Mouse (Mus musculus) hindbrain, postnatal 0 days (tissue): Measurements from ENCODE around the gene Hivep2. TPM values are rescaled to one million over a fixed set of nuclear protein-coding genes. Genes with fewer than 3 reads are reported as not detected.
A peak's percentile ranks its signal among the peaks of the same experiment; 100 is the strongest.

Experiments used
- ATAC-seq: fragments of 200-750 bp; cut with Nextera tagmentation; 2 replicates; pipeline ENCODE4 v1.8.0; 2017; ENCODE audit warnings: mild to moderate bottlenecking, moderate TSS enrichment, moderate library complexity
- DNase-seq: peaks from one replicate; pipeline ENCODE4 v3.0.0-alpha.2; 2015; ENCODE audit warnings: low spot score
- H3K27ac ChIP-seq: fragments of 300-500 bp; sonication (generic); 2 replicates; pipeline ENCODE4 v1.5.1; 2014; ENCODE audit warnings: mild to moderate bottlenecking
- H3K27me3 ChIP-seq: fragments of 300-500 bp; sonication (generic); 2 replicates; pipeline ENCODE4 v1.6.1; 2014; ENCODE audit warnings: low read length, mixed read lengths; ENCODE audit not compliant: insufficient read depth
- H3K36me3 ChIP-seq: fragments of 300-500 bp; sonication (generic); 2 replicates; pipeline ENCODE4 v1.6.1; 2014; ENCODE audit warnings: low read length, mixed read lengths; ENCODE audit not compliant: insufficient read depth
- H3K4me1 ChIP-seq: fragments of 300-500 bp; sonication (generic); 2 replicates; pipeline ENCODE4 v1.6.1; 2014; ENCODE audit warnings: antibody characterized with exemption, low read length, mixed read lengths; ENCODE audit not compliant: insufficient read depth
- H3K4me2 ChIP-seq: fragments of 300-500 bp; sonication (generic); 2 replicates; pipeline ENCODE4 v1.6.1; 2014; ENCODE audit warnings: low read depth, mild to moderate bottlenecking, low read length, moderate library complexity, mixed read lengths
- H3K4me3 ChIP-seq: fragments of 300-500 bp; sonication (generic); 2 replicates; pipeline ENCODE4 v1.5.1; 2014; ENCODE audit warnings: low read length
- H3K9ac ChIP-seq: fragments of 300-500 bp; sonication (generic); replicated peaks from 2 replicates; pipeline ENCODE4 v1.6.1; 2014; ENCODE audit warnings: mild to moderate bottlenecking, low read length, moderate library complexity, mixed read lengths
- H3K9me3 ChIP-seq: fragments of 300-500 bp; sonication (generic); 2 replicates; pipeline ENCODE4 v1.6.1; 2016; ENCODE audit warnings: low read length, mixed read lengths
- CTCF ChIP-seq: IDR thresholded peaks from 2 replicates; pipeline ENCODE4 v1.5.1; 2016; ENCODE audit warnings: antibody characterized with exemption, control low read depth, low read depth
- WGBS: fragments of 180-500 bp; shearing (Covaris S2); extraction: QIAGEN DNeasy Blood & Tissue Kit; methylation state at CpG from one replicate; pipeline ENCODE4 v1.1.7; 2014; 5-methylcytosine and 5-hydroxymethylcytosine counted together
- polyA plus RNA-seq: library from polyadenylated mRNA; unstranded; fragments of >200 nt; fragmentation: Nextera tagmentation; extraction: Ambion mirVana; gene quantifications from 2 replicates; pipeline ENCODE4 v1.2.1, GENCODE M21; 2015
- total RNA-seq: library from RNA; depleted of rRNA; stranded (reverse); fragments of >200 nt; gene quantifications from 2 replicates; pipeline ENCODE4 v1.2.3, GENCODE M21; 2014

Hivep2 gene
- total and polyA plus RNA-seq, 2 experiments from 2014 or later, result 13.6 to 43.5 TPM

DNA sequence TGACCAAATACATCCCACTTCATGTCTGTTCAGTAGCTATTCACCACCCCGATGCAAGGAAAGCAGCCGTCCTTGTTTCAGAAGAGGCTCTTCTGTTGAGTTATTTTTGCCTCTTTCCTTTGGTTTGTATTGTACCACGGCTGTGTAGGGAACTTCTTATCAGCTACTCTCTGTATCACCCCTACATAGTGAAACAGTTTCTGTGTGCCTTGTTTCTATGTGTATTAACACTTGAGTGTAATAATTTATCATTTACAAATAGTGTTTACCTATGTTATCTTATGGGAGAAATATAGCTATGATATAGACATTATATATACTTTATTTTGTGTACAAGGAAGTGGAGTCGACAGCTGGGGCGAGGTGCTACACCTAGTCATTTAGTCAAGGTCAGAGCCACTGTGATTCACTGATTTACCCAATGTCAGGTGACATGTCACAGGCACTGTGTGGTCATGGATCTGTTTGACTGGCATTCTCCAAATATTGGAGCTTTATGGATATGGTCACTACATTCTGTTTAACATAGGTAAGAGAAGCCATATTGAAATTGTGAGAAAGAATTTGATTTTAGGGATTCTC lies 104.7 kb downstream of the Hivep2 start:
- H3K4me2 ChIP-seq, result no peak overlapping the region
- no peak overlapping the region for H3K9ac ChIP-seq
- TF ChIP-seq CTCF, result no peak
- no peaks in the 10 kb centered on the region for H3K36me3 ChIP-seq
- H3K27ac ChIP-seq, result no peak overlapping the region
- H3K27me3 ChIP-seq, result no peaks in the 10 kb centered on the region
- no peak overlapping the region for H3K4me3 ChIP-seq
- DNase-seq, result no peak
- ATAC-seq, result no peak
- no peaks in the 10 kb centered on the region for H3K4me1 ChIP-seq
- WGBS, result 88% methylated on average over 5 of the region's 5 CpGs
- H3K9me3 ChIP-seq, result no peaks in the 10 kb centered on the region

DNA sequence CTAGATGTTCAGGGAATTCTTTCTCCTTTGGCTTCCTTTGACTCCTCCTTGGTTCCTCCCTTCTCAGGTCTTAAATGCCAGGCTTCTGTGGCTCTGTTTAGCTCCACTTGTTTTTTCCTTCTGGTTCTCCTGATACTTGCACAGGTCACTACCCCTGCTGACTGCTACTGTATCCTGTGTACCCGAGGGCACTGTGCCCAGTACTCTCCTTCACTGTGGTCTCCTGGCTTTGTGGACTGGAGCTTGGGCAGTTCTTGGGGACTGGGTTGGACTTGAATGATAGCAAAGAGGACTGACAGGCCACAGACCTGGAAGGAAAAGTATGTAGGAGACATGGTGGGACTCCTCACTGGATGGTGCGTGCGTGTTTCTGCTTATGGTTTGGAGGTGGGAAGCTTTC lies 106.6 kb downstream of the Hivep2 start:
- ATAC-seq, result no peak
- TF ChIP-seq CTCF, result no peak
- Histone ChIP-seq H3K27ac (no peak overlapping the region), H3K36me3 (no peaks in the 10 kb centered on the region), H3K9me3 (no peaks in the 10 kb centered on the region), H3K4me2 (no peak overlapping the region), H3K27me3 (no peaks in the 10 kb centered on the region), H3K4me3 (no peak overlapping the region), H3K9ac (no peak overlapping the region), H3K4me1 (no peaks in the 10 kb centered on the region)
- no peak for DNase-seq
- WGBS, result 88% methylated on average over 3 of the region's 3 CpGs

DNA sequence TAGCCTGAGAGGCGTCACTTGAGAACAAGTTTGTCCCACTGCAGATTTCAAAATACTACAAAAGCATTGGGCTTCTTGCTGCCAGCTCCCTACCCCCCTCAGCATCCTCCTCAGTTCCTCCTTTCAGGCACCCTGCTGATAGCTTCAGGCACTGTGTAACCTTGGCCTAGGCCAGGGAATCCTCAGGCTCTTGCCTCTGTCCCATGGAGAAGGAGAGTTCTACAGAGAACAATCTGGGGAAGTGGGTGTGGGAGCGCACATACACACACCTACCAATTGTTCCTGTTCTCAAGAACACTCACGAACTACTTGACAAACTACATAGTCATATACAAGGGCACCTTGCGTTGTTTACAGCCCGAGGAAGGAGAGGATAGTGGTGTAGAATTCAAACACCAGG lies 109.9 kb downstream of the Hivep2 start:
- Histone ChIP-seq H3K4me3 (no peak overlapping the region), H3K4me2 (no peak overlapping the region), H3K27ac (no peak overlapping the region), H3K4me1 (no peaks in the 10 kb centered on the region), H3K9ac (no peak overlapping the region), H3K9me3 (no peaks in the 10 kb centered on the region), H3K36me3 (no peaks in the 10 kb centered on the region), H3K27me3 (no peaks in the 10 kb centered on the region)
- no peak for TF ChIP-seq CTCF
- ATAC-seq, result no peak
- WGBS, result 85% methylated on average over 5 of the region's 5 CpGs
- DNase-seq, result no peak

- H3K36me3 ChIP-seq, result no peaks in the 10 kb centered on the region
- WGBS, result 48% methylated on average over 9 of the region's 9 CpGs
- ATAC-seq (peak; percentile 46; the same call in 1 of the 2 replicates), DNase-seq (peak; percentile 34)
- no peak overlapping the region for H3K4me3 ChIP-seq
- H3K27ac ChIP-seq, result no peak overlapping the region
- no peaks in the 10 kb centered on the region for H3K4me1 ChIP-seq
- no peak overlapping the region for H3K4me2 ChIP-seq
- no peaks in the 10 kb centered on the region for H3K9me3 ChIP-seq
- no peak for TF ChIP-seq CTCF
- no peaks in the 10 kb centered on the region for H3K27me3 ChIP-seq
- no peak overlapping the region for H3K9ac ChIP-seq
Observed at GRCm38 (mm10) chr10:14076880-14077279, 111.0 kb downstream of the Hivep2 start.

DNA sequence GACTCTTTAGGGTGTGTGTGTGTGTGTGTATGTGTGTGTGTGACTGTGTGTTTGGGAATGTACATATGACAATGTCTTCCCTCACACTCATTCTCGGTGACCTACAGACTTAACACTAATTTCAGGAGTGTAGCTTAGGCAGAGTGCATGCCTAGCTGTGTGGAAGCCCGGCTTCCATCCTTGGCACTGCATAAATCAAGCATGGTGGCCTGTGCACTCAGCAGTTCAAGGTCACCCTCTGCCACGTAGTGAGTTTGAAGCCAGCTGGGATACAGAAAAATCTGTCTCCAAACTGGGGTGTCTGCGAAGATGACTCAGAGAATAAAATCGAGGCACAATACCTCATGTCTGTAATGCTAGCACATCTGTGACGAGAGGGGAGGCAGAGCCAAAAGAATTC lies 115.0 kb downstream of the Hivep2 start:
- Histone ChIP-seq H3K4me1 (no peaks in the 10 kb centered on the region), H3K36me3 (no peaks in the 10 kb centered on the region), H3K9ac (no peak overlapping the region), H3K9me3 (no peaks in the 10 kb centered on the region), H3K27ac (no peak overlapping the region), H3K27me3 (no peaks in the 10 kb centered on the region), H3K4me2 (no peak overlapping the region), H3K4me3 (no peak overlapping the region)
- no peak for TF ChIP-seq CTCF
- DNase-seq, result no peak
- no peak for ATAC-seq
- WGBS, result 77% methylated on average over 6 of the region's 6 CpGs

GRCm38 (mm10) chr10:14081824-14082223 lies 115.9 kb downstream of the Hivep2 start:
- Histone ChIP-seq H3K4me2 (no peak overlapping the region), H3K9me3 (no peaks in the 10 kb centered on the region), H3K27me3 (no peaks in the 10 kb centered on the region), H3K4me3 (no peak overlapping the region), H3K27ac (peak overlapping the region; percentile 46; the same call in 1 of the 2 replicates), H3K9ac (no peak overlapping the region), H3K4me1 (no peaks in the 10 kb centered on the region), H3K36me3 (no peaks in the 10 kb centered on the region)
- TF ChIP-seq CTCF, result no peak
- no peak for DNase-seq
- WGBS, result 46% methylated on average over 3 of the region's 3 CpGs
- 0 out of 2 replicates have a peak, but pooled peaks have one; percentile 17 for ATAC-seq

DNA sequence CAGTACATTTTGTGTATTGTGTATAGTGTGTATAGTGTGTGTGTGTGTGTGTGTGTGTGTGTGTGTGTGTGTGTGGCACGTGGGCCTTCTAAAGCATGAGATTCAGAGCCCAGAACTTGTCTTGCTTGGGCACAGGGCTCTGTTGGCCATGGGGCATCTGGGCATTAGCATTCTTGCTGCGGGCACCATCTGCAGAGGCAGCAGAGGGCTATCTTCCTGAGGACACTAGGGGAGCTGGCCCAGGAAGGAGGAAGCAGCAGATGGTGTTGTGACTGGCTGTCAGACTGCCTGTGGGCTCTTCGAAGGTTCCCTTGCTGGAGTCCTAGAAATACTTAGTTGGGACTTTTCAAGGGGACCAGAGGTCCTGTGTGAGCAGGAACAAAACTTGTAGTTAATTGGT lies 116.4 kb downstream of the Hivep2 start:
- WGBS, result 48% methylated on average over 3 of the region's 3 CpGs
- Histone ChIP-seq H3K4me3 (no peak overlapping the region), H3K27me3 (no peaks in the 10 kb centered on the region), H3K4me2 (no peak overlapping the region), H3K4me1 (no peaks in the 10 kb centered on the region), H3K36me3 (no peaks in the 10 kb centered on the region), H3K9ac (no peak overlapping the region), H3K9me3 (no peaks in the 10 kb centered on the region), H3K27ac (peak overlapping the region; percentile 46; the same call in 1 of the 2 replicates)
- peak; percentile 44 for TF ChIP-seq CTCF
- DNase-seq, result peak; percentile 67
- peak; percentile 82 for ATAC-seq
